Mouse (Mus musculus): ENCODE measurements around the gene Wdr61.

DNA sequence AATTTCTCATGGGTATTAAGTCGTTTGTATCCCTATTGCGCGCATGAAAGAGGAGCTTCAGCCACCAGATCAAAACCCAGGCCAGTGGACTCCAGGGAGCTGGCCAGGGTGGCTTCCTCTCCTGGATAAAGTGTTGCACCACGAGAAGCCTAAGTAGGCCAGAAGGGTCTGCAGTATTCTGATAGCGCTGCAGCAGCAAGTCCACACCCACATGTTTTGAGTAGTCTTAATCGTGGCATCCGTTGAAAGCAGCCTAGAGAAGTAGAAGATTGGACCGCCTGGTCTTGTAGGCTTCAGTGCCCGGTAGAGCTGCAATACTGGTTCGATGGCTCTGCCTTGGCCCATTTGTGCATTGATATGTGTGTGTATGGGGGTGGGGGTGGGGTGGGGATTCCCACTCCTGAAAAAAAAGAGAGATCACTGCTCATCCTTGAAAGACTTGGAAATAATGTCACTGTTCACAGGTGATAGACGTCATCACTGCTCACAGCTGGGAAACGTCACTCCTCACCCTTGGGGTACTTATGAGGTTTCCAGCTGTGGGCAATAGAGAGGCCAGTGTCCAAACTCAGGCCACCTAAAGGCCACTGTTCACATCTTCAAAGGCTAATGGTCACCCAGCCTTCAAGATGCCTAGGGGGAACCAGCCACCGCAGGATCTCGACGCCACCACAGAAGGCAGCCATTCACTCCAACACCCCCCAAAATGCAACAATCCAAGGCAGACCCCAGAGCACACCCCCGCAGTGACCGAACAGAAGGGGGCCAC lies 35.8 kb downstream of the Wdr61 start, which contains the start of gene Dnaja4:
- TF ChIP-seq CTCF (IDR thresholded peaks at IDR 0.05; ENCODE audit: borderline replicate concordance, control insufficient read depth, extremely low read depth, insufficient read depth, low read length, poor library complexity), result no peak
- TF ChIP-seq POLR2A (IDR thresholded peaks at IDR 0.05; ENCODE audit: control insufficient read depth, extremely low read depth, insufficient read depth, low read length, poor library complexity), result no peak

All from thymus, adult 2 months (tissue).